Mouse (Mus musculus) ovary, postnatal 14 days (tissue): ENCODE measurements at regions not wholly inside any gene's neighbourhood (a gene's known extent, or its start where the extent isn't known, plus 50 kb on each side); places are given as distances from the start of the nearest gene placed in this dataset.
A peak's percentile ranks its signal among the peaks of the same experiment; 100 is the strongest.

ENCODE experiments used
- DNase-seq: peaks from one replicate; pipeline ENCODE4 v3.0.0; 2022; ENCODE audit warnings: low spot score

GRCm38 (mm10) chr17:49149896-49150295, 217.7 kb downstream of the Lrfn2 start:
- DNase-seq, result no peak

DNA sequence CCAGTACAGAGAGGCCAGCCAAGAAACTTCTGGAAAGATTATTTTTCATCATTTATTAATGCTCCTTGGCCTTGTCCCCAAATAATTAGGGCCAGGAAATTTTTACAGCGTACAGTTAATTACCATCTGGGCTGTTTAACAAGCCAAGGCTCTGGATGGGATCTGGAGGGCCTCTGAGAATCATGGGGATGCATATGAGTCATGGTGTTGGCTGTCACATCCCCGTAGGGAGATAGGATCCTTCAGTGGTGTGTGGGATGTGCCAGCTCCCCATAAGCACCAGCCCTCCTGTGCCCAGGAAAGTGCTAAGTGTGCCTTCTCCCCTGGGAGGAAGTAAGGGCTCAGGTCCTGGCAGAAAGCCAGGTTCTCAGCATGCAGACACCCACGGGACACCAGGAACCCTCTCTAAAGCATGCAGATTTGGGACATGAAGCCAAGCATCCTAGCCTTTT, 218.8 kb downstream of the Lrfn2 start:
- no peak for DNase-seq

- DNase-seq, result no peak
Measured at GRCm38 (mm10) chr17:49153994-49154393, 221.8 kb downstream of the Lrfn2 start.

- DNase-seq, result no peak
Measured at GRCm38 (mm10) chr17:49155001-49155515, 222.9 kb downstream of the Lrfn2 start.

DNA sequence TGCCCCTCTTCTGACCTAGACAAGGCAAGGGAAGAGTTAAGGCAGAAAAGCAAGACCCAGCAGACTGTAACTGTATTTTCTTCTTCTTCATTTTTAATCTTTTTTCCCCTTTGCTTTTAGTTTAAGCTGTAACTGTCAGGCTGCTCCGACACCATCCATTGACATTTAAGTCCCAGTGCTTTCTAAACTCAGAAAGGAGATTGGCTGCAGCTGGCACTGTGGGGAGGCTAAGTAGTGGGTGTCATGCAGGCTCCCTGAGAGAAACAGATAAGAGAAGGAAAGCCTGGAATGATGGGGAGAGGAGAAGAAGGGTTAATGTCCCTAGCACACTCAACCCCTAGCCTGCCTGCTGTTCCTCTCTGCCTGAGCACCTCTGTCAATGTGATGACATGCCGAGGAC, 225.4 kb downstream of the Lrfn2 start:
- no peak for DNase-seq

DNA sequence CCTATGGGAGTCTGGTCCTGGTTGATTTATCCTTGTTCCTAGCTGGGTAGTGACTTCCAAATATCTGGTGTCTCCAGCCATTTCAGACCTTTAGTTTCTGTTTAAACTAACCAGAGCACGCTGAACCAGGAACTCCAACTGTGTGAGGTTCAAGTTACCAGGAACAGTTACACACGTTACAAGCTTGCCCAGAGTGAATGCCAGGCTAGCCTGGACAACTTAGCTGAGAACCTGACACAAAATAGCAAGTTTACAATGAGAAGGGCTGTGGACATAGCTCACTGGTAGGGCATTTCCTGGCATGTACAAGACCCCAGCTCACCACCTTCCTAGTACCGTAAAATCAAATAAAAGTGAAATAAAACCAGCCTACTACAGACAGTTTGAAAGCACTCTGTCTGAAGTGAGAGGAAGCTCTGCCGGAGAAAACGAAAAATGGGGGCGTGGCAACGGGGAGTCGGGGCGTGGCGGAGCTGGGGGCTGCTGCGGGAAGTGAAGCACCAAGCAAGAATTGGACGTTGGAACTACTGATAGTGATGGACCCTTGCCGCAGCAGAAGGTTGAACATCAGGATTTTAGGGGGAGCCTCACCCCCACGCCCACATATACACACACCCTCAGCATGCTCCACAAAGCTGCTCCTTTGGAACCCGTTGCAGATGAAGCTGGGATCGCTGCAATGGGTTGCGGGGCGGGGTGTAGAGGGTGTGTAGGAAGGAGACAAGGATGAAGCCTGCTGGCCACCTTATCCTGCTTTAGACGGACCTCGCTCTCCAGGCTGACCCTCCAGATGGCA, 239.3 kb downstream of the Lrfn2 start:
- DNase-seq, result peak; percentile 30

- DNase-seq, result no peak
Measured at GRCm38 (mm10) chr17:49172052-49172799, 240.0 kb downstream of the Lrfn2 start.

- DNase-seq, result no peak
Measured at GRCm38 (mm10) chr17:49172800-49173150, 240.6 kb downstream of the Lrfn2 start.

DNA sequence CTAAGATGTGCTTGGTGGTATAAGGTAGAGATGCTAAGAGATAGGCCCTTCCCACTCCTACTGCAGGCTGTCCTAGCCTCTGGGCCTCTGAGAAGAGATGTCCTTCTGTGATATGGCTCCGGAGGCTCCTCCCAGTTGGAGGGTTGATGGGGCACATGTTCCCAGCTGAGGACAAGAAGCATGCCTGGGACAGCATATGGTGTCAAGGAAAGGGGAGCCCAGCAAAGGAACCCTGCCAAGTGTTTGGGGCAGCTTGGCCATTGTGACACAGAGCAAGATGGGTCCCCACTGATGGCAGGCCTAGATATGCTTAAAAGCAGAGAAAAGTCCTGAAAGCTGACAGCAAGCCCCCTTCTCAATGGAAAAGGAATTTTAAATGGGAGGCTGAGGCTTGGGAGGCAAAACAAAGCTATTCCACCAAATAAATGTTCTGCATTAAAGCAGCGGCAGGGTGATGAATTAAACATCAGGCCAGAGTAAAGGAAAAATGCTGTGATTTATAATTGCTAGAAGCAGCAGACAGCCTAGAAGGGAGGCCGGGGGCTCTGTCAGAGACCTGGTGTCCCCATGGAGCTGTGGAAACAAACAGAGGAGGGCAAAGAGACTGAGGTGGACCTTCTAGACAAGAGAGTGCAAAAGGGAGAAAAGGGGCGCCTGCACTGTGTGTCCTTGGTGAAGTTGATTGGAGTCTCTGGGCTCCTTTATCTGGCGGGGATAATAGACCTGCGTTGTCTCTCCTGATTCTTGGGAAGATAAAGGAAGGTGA, 246.0 kb downstream of the Lrfn2 start:
- no peak for DNase-seq

DNA sequence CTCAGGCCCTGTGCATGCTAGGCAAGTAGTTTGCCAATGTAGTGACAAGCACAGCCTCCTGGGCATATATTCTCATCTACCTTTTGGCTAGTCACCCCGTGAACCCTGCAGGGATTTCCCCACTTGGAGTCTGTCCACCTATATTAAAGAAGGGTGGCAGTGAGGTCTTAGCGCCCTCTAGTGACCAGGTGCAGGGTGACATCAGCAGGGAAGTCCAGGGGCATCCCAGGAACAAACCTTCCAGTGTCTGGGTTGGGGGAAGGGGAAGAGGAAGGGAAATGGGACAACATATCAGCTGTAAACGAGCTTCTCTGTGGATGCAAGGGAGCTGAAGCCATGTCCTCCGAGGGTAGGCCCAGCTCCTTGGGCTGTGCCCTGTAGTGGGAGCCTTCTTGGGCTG, 245.7 kb upstream of the Mocs1 start:
- DNase-seq, result peak; percentile 37

- DNase-seq, result no peak
Measured at GRCm38 (mm10) chr17:49183917-49184316, 244.2 kb upstream of the Mocs1 start.

GRCm38 (mm10) chr17:49185052-49185612, 243.0 kb upstream of the Mocs1 start:
- DNase-seq, result no peak

DNA sequence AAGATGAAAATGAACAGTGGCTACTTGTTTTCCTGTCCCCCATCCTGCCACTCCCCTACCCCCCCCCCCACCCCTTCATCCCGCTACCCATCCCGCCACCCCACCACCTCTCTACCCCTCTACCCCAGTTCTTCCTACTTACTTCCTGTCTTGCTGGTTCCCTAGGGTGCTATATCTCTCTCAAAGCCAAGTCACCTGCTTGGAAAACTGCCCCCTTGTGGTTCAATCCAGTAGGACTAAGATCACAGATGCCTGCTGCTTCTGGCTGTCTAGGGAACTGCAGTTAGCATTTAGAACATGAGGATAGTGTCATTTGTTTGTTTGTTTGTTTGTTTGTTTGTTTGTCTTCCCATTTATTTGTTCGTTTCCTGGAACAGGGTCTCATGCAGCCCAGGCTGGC, 238.4 kb upstream of the Mocs1 start:
- DNase-seq, result peak; percentile 46

GRCm38 (mm10) chr17:49190337-49190736, 237.8 kb upstream of the Mocs1 start:
- no peak for DNase-seq

DNA sequence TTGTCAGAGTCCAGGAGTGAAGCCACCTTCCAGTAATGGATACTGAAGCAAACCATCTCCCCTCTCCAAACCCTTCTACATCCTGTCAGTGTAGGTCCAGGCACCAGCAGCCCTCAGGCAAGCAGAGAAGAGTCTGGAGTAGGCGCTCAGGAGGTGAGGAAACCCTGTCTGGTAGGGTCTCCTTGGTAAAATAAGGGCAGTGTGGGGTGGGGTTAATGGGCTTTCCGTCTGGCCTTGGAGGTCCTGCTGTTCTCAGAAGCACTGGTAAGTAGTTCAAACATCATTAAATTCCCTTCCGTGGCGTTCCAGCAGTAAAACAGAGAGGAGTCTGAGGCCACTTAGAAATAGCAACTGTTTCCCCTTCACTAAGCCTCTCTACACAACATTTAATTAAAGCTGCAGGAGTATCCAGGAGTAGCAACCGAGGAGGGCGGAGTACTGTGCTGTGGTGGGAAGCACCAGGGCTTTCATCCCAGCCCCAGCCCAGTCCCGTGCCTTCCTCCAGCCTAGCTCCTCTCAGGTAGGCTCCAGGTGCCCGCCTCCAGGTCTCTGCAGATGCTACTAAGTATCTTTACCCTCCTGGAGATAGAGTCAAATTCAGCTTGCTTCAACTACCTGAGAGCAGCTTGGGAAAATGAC, 232.0 kb upstream of the Mocs1 start:
- no peak for DNase-seq

DNA sequence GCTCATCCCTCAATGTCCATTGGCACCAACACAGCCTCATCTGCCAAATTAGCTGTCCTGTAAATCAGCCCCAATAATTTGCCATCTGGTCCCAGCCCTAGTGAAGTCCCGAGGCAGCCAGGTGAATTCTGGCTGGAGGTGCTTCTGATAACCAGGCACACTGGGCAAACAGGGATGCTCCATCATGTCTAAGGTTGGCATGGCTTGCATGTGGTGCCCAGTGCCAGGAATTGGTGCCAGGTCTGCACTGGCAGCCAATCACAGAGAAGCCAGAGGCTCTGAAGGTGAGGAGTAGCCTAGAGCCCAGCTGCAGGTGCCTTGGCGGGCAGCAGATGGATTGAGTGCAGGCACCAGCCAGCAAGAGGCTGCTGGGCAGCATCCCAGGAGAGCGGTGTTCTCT, 226.7 kb upstream of the Mocs1 start:
- no peak for DNase-seq

- no peak for DNase-seq
Measured at GRCm38 (mm10) chr17:49205095-49205494, 223.1 kb upstream of the Mocs1 start.

- DNase-seq, result no peak
Measured at GRCm38 (mm10) chr17:49205564-49205963, 222.6 kb upstream of the Mocs1 start.

DNA sequence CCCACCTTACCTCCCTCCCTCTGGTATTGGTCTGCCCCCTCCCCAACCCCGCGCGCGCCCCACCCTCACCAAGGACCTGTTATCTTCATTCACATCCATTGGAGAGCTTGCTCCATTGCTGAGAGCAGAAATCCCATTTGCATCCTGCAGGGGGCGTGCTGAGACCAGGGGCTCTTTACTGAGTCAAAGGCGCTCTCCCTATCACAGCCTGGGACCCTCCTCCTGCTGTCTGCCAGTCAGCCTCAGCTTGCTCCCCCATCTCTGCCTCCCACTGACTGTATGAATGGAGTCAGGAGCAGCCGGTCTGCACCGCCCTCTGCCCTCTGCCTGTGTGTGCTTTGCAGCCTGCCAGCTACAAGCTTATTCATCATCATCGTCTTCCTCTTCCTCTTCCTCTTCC, 221.5 kb upstream of the Mocs1 start:
- no peak for DNase-seq

DNA sequence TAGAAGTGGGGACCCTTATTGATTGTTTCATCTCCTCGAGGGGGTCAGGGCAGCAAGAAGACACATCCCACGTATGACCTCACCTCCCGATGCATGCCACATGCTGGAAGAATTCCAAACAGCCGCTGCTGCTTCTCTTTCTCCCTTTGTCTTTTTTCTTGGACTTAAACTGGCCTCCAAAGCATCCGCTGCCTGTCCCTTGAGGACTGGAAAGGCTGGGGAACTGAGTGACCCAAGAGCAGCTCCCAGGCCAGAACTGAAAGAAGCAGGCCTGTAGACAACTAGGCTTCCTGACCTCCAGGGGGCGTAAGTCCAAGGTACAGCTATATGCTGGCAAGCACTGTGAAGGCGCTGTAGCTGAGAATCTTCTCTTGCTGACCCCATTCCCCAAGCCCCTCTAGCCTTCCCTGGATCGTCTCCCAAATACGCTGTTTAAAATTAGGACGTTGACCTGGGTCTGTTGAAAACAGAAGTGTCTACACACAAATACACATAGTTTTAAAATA, 219.8 kb upstream of the Mocs1 start:
- no peak for DNase-seq

DNA sequence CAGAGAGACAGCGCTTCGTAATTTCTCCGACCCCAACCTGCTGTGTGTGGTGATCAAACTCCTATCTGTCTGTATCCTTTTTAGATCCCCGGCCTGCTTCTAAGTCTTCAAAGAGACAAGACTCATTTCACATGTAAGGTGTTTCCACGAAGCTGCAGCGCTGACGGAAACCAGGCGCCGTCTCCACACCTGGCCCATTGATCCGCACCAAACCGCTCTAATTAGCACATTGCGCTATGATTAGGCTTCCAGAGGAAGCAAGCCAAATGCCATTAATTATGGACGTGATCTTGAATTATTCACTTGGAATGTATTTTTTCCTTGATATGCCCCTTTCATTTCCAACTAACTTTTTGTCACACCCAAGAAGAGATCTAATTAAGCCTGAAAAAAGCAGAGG, 215.2 kb upstream of the Mocs1 start:
- no peak for DNase-seq

DNA sequence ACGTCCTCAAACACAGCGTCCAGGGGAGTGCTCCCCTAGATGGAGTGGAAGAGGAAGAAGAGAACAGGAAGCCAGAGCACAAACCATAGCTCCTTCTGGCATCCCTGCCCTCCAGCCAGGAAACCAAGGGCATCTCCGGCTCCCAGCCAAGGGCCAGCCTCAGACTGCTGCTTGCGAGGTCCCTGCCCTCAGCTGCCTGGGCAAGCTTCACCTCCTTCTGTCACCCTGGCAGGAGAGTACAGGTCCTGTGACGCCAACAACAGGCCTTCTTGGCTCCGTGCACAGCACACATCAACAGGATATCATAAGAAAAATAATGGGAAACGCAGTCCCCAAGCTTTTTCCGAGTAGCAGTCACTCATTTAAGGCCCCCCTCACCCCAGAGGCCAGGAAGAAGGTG, 212.9 kb upstream of the Mocs1 start:
- DNase-seq, result no peak
